Mouse (Mus musculus) 416B (cell line): ENCODE measurements at regions not wholly inside any gene's neighbourhood (a gene's known extent, or its start where the extent isn't known, plus 50 kb on each side); places are given as distances from the start of the nearest gene placed in this dataset.
"Not testable (repeated sequence)": the region's sequence is repeated elsewhere in the genome, so short reads cannot be mapped to it uniquely, and the experiment has no call there.

Experiments used
- DNase-seq: peaks from one replicate; pipeline ENCODE4 v3.0.0; 2011; ENCODE audit warnings: low read depth

GRCm38 (mm10) chr16:79312702-79313101 is 221.8 kb upstream of the Tmprss15 start:
- no peak for DNase-seq

DNA sequence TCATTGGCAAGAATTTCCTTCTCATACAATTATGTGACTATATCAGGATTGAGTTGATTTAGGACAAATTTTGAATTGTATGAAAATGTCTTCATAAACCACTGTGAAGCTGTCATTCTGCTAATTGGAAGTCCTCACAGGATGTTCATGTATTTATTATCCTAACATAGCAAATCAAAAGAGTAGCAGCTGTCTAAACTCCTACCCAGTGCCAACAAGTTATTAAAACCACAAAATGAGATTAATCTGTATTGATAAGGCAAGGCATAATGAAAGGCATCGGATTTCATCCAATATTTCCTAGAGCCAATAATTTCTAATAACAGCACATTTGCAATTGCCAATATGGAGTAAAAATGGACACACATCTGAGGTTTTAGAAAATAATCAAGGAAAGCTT is 217.6 kb upstream of the Tmprss15 start:
- DNase-seq: no peak

DNA sequence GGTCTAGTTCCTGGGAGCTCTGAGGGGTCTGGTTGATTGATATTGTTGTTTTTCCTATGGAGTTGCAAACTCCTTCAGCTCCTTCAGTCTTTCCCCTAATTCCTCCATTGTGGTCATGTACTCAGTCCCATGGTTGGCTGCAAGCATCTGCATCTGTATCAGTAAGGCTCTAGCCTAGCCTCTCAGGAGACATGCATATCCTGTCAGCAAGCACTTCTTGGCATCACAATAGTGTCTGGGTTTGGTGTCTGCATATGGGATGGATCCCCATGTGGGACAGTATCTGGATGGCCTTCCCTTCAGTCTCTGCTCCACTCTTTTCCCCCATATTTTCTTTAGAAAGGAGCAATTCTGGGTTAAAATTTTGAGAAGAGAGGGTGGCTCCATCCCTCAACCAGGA is 205.7 kb upstream of the Tmprss15 start:
- not testable (repeated sequence) for DNase-seq

DNA sequence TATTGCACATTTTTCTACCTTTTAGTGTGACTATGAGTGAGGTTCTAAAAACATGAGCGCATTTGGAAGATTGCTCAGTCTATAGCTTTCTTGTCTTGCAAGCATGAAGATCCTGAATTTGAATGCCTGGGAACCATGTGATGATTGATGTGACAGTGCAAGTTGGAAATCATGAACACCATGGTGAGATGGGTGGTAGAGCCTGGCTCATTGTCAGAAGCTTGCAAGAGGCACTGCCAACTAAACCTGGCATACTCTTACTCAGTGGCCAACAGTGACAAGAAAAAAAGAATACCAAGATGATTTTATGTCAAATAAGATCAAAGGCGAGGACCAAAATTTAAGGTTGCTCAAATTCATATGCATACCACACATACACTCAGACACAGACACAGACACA is 188.1 kb upstream of the Tmprss15 start:
- no peak for DNase-seq

- DNase-seq: no peak
Observed at GRCm38 (mm10) chr16:79256525-79256924, 165.6 kb upstream of the Tmprss15 start.

DNA sequence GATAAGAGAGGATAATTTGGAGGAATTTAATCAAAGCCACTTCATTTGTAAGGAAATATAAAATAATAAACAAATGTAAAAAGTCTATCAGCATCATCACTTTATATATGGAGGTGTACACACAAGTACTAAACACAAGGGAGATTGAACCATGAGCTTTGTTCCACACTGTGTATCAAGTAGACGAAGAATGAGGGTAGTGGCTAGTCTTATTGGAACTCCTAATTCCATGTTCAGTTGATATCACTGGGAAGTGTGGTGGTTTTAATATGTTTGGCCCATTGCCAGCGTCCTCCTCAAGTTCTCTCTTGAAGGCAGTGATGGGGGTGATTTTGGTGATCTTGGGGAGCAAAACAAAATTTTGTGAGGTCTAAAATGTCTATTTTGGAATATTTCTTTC is 165.2 kb upstream of the Tmprss15 start:
- DNase-seq: no peak

GRCm38 (mm10) chr16:79240857-79241491 is 150.1 kb upstream of the Tmprss15 start:
- no peak for DNase-seq

- DNase-seq: no peak
Observed at GRCm38 (mm10) chr16:79240191-79240590, 149.3 kb upstream of the Tmprss15 start.

GRCm38 (mm10) chr16:79191196-79191595 is 100.3 kb upstream of the Tmprss15 start:
- DNase-seq: no peak

- peak; percentile 9 for DNase-seq
Observed at GRCm38 (mm10) chr16:79186471-79186870, 95.6 kb upstream of the Tmprss15 start.

DNA sequence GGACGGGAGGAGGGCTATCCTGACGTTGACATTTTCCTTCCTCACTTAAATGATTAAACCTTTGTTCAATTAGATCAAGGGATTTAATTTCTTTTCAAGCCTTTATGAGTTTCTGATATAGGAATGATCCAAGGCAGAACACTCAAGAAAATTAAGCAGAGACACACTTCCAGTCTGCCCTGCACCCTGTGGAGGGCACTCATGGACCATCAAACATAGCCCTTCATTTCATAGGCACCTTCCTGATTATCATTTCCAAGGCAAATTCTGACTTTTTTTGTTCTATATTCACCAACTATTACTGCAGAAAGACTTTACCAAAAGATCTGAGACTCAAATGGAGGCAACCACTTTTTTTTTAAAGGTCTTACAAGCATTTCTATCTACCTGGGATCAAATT is 91.6 kb upstream of the Tmprss15 start:
- DNase-seq: no peak

DNA sequence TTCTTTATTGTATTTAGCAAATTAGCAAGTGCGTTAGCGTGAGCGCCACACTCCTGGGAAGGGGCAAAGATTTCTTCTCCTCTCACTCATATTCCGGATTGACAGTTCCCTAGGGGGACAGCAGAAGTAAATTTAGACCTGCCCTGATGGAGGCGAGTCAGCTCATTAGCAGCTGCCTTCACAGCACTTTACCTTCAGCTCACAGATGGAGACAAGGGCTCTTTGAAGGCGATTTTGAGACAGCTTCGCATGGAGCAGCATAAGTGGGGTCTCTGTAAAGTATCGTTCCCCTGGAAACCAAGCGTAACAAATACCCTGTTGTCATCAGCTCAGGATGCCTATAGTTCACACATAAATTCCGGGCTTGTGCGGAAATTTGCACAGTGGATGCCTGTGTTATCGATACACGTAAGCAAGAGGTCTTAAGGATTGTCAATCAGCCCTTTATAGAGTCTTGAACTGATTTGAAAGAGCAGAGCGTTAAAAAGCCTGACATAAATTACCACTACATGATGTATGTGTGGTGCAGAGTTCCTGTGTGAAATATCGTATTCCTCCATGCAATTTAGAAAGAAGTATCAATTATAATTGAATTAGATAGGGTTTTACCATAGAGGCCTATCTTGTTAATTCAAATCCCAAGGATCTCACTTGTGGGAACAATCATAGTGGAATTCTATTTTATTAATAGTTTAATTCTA is 86.6 kb upstream of the Tmprss15 start:
- no peak for DNase-seq

GRCm38 (mm10) chr16:79176832-79177243 is 85.9 kb upstream of the Tmprss15 start:
- no peak for DNase-seq

DNA sequence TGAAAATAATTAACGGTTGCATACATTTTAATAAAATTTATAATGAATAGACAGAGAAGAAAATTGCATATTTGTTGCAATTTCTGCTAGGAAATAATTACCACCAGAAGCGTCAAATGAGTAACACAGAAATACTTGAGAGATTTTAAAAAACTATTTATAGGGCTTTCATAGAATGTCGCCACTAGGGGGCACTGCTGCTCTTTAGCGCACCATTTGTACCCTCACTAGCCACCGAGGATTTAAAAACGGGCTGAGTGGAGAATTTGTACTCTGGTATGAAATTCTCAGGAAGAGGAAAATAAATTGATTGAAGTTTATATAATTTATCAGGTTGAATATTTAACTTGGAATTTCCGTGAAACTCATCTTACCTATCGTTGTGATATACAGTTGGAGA is 77.3 kb upstream of the Tmprss15 start:
- DNase-seq: peak; percentile 64

- DNase-seq: no peak
Observed at GRCm38 (mm10) chr16:79142813-79143212, 51.9 kb upstream of the Tmprss15 start.
